Mouse (Mus musculus): ENCODE data around the gene Lyg2. TPM values are rescaled to one million over a fixed set of nuclear protein-coding genes. Genes with fewer than 3 reads are reported as not detected.

Lyg2 gene
- polyA plus RNA-seq, 1 experiment: not detected

DNA sequence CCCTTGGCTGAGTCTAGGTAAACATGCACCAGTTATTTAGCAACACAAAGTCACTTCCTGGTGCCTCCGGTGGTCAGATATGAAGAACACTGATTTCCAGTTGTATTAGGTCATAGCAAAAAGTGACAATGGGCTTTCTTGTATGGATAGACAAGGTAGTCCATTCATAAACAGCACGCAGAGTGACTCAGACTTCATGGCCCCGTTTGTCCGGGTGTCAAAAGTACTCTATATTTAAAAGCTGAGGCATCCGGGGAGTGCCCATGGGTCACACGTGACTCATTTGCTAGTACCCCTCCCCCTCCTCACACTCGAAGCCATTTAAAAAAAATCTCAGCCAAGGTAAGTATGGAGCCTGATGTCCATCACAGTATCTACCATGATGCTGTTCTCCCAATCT is 38.5 kb upstream of the Lyg2 start:
- Histone ChIP-seq H3K36me3 (ENCODE audit: control insufficient read depth, insufficient read depth, low read length) (no peaks in the 10 kb centered on the region), H3K27me3 (ENCODE audit: control insufficient read depth, insufficient read depth, low read length) (no peaks in the 10 kb centered on the region), H3K4me1 (ENCODE audit: control insufficient read depth, insufficient read depth, insufficient read length, low read length) (peaks cover 2% of the 10 kb centered on the region; the same call in 1 of the 2 replicates), H3K27ac (ENCODE audit: insufficient read depth, low read depth, low read length) (no peak overlapping the region), H3K4me3 (ENCODE audit: low read depth, low read length) (no peak overlapping the region)
- no peak for TF ChIP-seq POLR2A (IDR thresholded peaks at IDR 0.05; ENCODE audit: low read depth, low read length)
- TF ChIP-seq CTCF (IDR thresholded peaks at IDR 0.05; ENCODE audit: extremely low read depth, insufficient read length, insufficient replicate concordance, low read depth, low read length): no peak
- 51% methylated on average over 7 of the region's 7 CpGs for WGBS

DNA sequence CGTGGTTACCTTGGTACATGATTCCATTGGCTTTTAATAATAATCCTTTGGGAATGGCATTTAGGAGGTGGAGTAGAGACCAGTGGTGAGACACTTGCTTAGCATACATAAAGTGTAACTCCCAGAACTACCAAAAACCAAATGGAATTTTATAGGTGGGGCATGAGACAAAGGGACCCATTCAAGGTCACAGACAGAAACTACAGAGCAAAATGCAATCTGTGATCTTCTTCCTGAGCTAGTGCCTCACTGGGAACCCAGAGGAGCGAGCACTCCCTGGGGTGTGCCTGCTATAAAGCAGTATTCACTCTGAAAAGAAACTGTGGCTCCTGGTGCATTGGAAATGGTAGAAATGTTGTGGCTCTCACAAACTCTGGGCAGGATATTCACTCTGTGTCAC is 32.6 kb upstream of the Lyg2 start:
- H3K4me1 ChIP-seq (ENCODE audit: control insufficient read depth, insufficient read depth, insufficient read length, low read length): no peaks in the 10 kb centered on the region; the same call in 1 of the 2 replicates
- 51% methylated on average over 2 of the region's 2 CpGs for WGBS
- H3K4me3 ChIP-seq (ENCODE audit: low read depth, low read length): no peak overlapping the region
- TF ChIP-seq POLR2A (IDR thresholded peaks at IDR 0.05; ENCODE audit: low read depth, low read length) (no peak), CTCF (IDR thresholded peaks at IDR 0.05; ENCODE audit: extremely low read depth, insufficient read length, insufficient replicate concordance, low read depth, low read length) (no peak)
- H3K27ac ChIP-seq (ENCODE audit: insufficient read depth, low read depth, low read length): no peak overlapping the region
- H3K36me3 ChIP-seq (ENCODE audit: control insufficient read depth, insufficient read depth, low read length): no peaks in the 10 kb centered on the region
- H3K27me3 ChIP-seq (ENCODE audit: control insufficient read depth, insufficient read depth, low read length): no peaks in the 10 kb centered on the region

DNA sequence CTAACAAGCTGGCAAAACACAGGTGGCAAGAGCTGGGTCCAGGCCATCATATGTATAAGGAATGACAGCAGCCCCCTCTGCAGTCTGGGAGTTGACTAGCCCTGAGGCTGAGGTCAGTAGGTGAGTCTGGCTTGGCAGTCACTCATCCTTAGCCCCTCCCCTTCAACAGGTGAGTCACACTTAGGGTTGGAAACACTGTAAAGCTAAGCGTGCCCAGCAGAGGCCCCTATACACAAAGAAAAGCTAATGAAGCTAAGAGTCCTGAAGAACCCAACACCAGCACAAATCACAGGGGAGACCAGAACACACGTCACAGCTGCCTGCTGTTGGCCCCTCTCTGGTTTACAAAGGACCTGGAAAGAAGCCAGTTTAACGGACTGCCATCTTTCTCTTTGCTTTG is 15.5 kb upstream of the Lyg2 start:
- Histone ChIP-seq H3K4me3 (ENCODE audit: low read depth, low read length) (no peak overlapping the region), H3K27me3 (ENCODE audit: control insufficient read depth, insufficient read depth, low read length) (no peaks in the 10 kb centered on the region), H3K4me1 (ENCODE audit: control insufficient read depth, insufficient read depth, insufficient read length, low read length) (no peaks in the 10 kb centered on the region), H3K36me3 (ENCODE audit: control insufficient read depth, insufficient read depth, low read length) (no peaks in the 10 kb centered on the region), H3K27ac (ENCODE audit: insufficient read depth, low read depth, low read length) (no peak overlapping the region)
- TF ChIP-seq CTCF (IDR thresholded peaks at IDR 0.05; ENCODE audit: extremely low read depth, insufficient read length, insufficient replicate concordance, low read depth, low read length) (no peak), POLR2A (IDR thresholded peaks at IDR 0.05; ENCODE audit: low read depth, low read length) (no peak)
- 8% methylated on average over 3 of the region's 3 CpGs for WGBS

DNA sequence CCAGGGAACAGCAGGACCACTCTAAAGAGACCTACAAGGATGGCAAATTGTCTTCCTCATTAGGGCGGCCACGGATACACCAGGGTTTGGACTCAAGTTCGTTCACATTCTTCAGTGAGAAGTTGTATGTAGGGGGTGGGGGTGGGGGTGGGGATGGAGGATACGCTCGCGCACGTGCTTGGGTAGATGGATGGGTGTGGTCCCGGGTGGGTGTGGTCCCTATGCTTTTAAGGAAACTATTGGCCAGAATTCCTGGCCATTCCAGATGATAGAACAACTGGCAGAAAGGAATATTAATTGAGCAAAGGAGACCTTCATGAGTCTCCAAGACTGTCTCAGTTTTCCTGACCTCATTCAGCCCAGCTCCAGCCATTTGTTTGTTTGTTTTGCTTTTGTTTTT is 9.7 kb upstream of the Lyg2 start:
- WGBS: 64% methylated on average over 8 of the region's 8 CpGs
- no peak overlapping the region for H3K4me3 ChIP-seq (ENCODE audit: low read depth, low read length)
- no peaks in the 10 kb centered on the region for H3K27me3 ChIP-seq (ENCODE audit: control insufficient read depth, insufficient read depth, low read length)

DNA sequence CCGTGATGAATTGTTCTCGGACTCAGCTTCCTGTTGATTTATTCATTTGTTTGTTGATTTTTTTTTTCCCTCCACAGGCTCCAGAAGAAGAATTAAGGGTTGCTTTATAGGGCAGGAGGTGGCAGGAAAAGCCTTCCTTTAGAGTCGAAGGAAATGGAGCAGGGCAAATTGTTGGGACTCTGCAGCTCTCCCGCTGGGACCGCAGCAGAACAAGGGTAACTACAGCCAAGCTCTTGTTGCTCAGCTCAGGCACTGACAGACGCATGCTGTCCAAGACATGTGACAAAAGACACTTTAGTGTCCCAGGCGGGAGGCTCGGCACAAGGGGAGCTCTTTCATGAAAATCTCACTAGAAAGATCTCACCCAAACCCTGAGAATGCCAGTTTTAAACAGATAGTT is 6.2 kb upstream of the Lyg2 start:
- 59% methylated on average over 8 of the region's 8 CpGs for WGBS
- TF ChIP-seq CTCF (IDR thresholded peaks at IDR 0.05; ENCODE audit: extremely low read depth, insufficient read length, insufficient replicate concordance, low read depth, low read length) (no peak), POLR2A (IDR thresholded peaks at IDR 0.05; ENCODE audit: low read depth, low read length) (no peak)

More for the DNA sequence above, 9.7 kb upstream of the Lyg2 start:
- Histone ChIP-seq H3K27ac (ENCODE audit: insufficient read depth, low read depth, low read length) (no peak overlapping the region), H3K4me1 (ENCODE audit: control insufficient read depth, insufficient read depth, insufficient read length, low read length) (no peaks in the 10 kb centered on the region), H3K36me3 (ENCODE audit: control insufficient read depth, insufficient read depth, low read length) (no peaks in the 10 kb centered on the region)
- no peak for TF ChIP-seq CTCF (IDR thresholded peaks at IDR 0.05; ENCODE audit: extremely low read depth, insufficient read length, insufficient replicate concordance, low read depth, low read length)
- TF ChIP-seq POLR2A (IDR thresholded peaks at IDR 0.05; ENCODE audit: low read depth, low read length): no peak

DNA sequence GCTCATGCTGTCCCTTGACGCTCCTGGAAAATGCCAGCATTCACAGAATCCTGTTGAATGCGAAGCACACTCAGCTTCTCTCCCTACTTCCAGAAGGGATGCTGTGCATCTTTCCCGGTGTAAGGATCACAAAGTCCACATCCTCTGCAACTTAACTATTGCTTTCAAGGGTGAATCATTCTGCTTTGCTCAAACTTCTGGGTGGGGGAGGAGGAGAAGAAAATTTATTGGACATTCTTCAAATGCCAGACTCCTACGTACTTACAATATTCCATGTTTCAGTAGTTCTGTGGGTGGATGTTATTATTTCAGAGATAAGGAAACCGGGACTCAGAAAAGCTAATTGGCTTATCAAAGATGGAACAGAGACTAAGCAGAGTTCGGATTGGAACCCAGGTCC is 1.8 kb upstream of the Lyg2 start:
- Histone ChIP-seq H3K4me1 (ENCODE audit: control insufficient read depth, insufficient read depth, insufficient read length, low read length) (no peaks in the 10 kb centered on the region), H3K4me3 (ENCODE audit: low read depth, low read length) (no peak overlapping the region), H3K27ac (ENCODE audit: insufficient read depth, low read depth, low read length) (no peak overlapping the region), H3K36me3 (ENCODE audit: control insufficient read depth, insufficient read depth, low read length) (no peaks in the 10 kb centered on the region), H3K27me3 (ENCODE audit: control insufficient read depth, insufficient read depth, low read length) (no peaks in the 10 kb centered on the region)
- WGBS: 38% methylated on average over 6 of the region's 6 CpGs
- TF ChIP-seq POLR2A (IDR thresholded peaks at IDR 0.05; ENCODE audit: low read depth, low read length) (no peak), CTCF (IDR thresholded peaks at IDR 0.05; ENCODE audit: extremely low read depth, insufficient read length, insufficient replicate concordance, low read depth, low read length) (no peak)

More for the DNA sequence above, 6.2 kb upstream of the Lyg2 start:
- no peak overlapping the region for H3K27ac ChIP-seq (ENCODE audit: insufficient read depth, low read depth, low read length)
- no peaks in the 10 kb centered on the region for H3K4me1 ChIP-seq (ENCODE audit: control insufficient read depth, insufficient read depth, insufficient read length, low read length)
- no peaks in the 10 kb centered on the region for H3K36me3 ChIP-seq (ENCODE audit: control insufficient read depth, insufficient read depth, low read length)
- H3K4me3 ChIP-seq (ENCODE audit: low read depth, low read length): no peak overlapping the region
- H3K27me3 ChIP-seq (ENCODE audit: control insufficient read depth, insufficient read depth, low read length): no peaks in the 10 kb centered on the region

DNA sequence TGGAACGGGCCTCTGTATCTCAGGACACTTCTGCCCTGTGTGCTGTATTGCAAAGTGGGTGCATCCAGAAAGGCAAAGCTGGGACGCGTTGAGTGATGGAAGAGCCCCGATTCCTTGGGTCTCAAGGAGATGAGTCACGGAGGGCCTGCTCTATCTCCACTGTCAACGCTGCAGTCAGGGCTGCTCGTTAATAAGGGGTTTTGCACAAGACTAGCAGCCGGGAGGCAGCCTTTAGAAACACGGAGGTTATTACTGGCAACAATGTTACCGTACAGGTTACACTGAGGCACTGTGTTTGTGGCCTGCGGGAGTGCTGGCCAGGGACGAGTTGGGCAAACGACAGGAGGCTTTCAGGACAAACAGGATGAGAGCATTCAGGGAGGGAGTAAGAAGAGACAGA is 1.4 kb upstream of the Lyg2 start:
- 57% methylated on average over 13 of the region's 13 CpGs for WGBS
- Histone ChIP-seq H3K36me3 (ENCODE audit: control insufficient read depth, insufficient read depth, low read length) (no peaks in the 10 kb centered on the region), H3K27me3 (ENCODE audit: control insufficient read depth, insufficient read depth, low read length) (no peaks in the 10 kb centered on the region), H3K4me3 (ENCODE audit: low read depth, low read length) (no peak overlapping the region), H3K4me1 (ENCODE audit: control insufficient read depth, insufficient read depth, insufficient read length, low read length) (no peaks in the 10 kb centered on the region), H3K27ac (ENCODE audit: insufficient read depth, low read depth, low read length) (no peak overlapping the region)
- TF ChIP-seq CTCF (IDR thresholded peaks at IDR 0.05; ENCODE audit: extremely low read depth, insufficient read length, insufficient replicate concordance, low read depth, low read length) (no peak), POLR2A (IDR thresholded peaks at IDR 0.05; ENCODE audit: low read depth, low read length) (no peak)

DNA sequence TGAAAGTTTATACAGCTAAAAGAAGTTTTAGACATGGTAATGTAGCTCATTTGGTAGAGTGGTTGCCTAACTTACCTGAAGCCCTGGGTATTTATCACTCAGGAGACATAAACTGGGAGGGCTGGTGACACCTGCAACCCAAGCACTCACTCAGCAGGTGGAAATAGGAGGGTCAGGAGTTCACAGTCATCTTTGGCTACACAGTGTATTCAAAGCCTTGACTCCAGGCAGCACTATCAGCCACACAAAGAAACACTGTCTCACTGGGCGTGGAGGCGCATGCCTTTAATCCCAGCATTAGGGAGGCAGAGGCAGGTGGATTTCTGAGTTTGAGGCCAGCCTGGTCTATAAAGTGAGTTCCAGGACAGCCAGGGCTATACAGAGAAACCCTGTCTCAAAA is 3.5 kb downstream of the Lyg2 start:
- Histone ChIP-seq H3K27me3 (ENCODE audit: control insufficient read depth, insufficient read depth, low read length) (no peaks in the 10 kb centered on the region), H3K27ac (ENCODE audit: insufficient read depth, low read depth, low read length) (no peak overlapping the region), H3K4me3 (ENCODE audit: low read depth, low read length) (no peak overlapping the region), H3K4me1 (ENCODE audit: control insufficient read depth, insufficient read depth, insufficient read length, low read length) (no peaks in the 10 kb centered on the region), H3K36me3 (ENCODE audit: control insufficient read depth, insufficient read depth, low read length) (no peaks in the 10 kb centered on the region)
- WGBS: 42% methylated on average over 2 of the region's 2 CpGs
- TF ChIP-seq CTCF (IDR thresholded peaks at IDR 0.05; ENCODE audit: extremely low read depth, insufficient read length, insufficient replicate concordance, low read depth, low read length) (no peak), POLR2A (IDR thresholded peaks at IDR 0.05; ENCODE audit: low read depth, low read length) (no peak)

All from small intestine, adult 2 months (tissue).